Mouse (Mus musculus) small intestine, adult 2 months (tissue): ENCODE results near the gene Pip4k2a. TPM values are rescaled to one million over a fixed set of nuclear protein-coding genes. Genes with fewer than 3 reads are reported as not detected.

Source experiments
- H3K27ac ChIP-seq: fragments of 200-500 bp; 2 replicates; pipeline ENCODE4 v1.5.1; 2012; ENCODE audit warnings: low read depth, low read length, control low read depth, inconsistent platforms; ENCODE audit not compliant: insufficient read depth
- H3K27me3 ChIP-seq: fragments of 200-500 bp; 2 replicates; pipeline ENCODE4 v1.6.1; 2012; ENCODE audit warnings: mild to moderate bottlenecking, moderate library complexity, low read length, inconsistent platforms; ENCODE audit not compliant: control insufficient read depth, insufficient read depth
- H3K36me3 ChIP-seq: fragments of 200-500 bp; 2 replicates; pipeline ENCODE4 v1.6.1; 2012; ENCODE audit warnings: mild to moderate bottlenecking, low read length, control low read depth, inconsistent platforms; ENCODE audit not compliant: control insufficient read depth, insufficient read depth
- H3K4me1 ChIP-seq: fragments of 200-500 bp; 2 replicates; pipeline ENCODE4 v1.6.1; 2012; ENCODE audit warnings: low read length, inconsistent platforms, mixed read lengths; ENCODE audit not compliant: control insufficient read depth, insufficient read depth, insufficient read length
- H3K4me3 ChIP-seq: fragments of 200-500 bp; 2 replicates; pipeline ENCODE4 v1.5.1; 2012; ENCODE audit warnings: low read depth, mild to moderate bottlenecking, control low read depth, inconsistent platforms, low read length, moderate library complexity
- CTCF ChIP-seq: fragments of 200-500 bp; IDR thresholded peaks from 2 replicates; pipeline ENCODE4 v1.5.1; 2012; ENCODE audit warnings: low read depth, mild to moderate bottlenecking, control low read depth, inconsistent platforms, low read length, moderate library complexity, mixed read lengths; ENCODE audit not compliant: insufficient replicate concordance, insufficient read length; ENCODE audit errors: extremely low read depth
- POLR2A ChIP-seq: fragments of 200-500 bp; IDR thresholded peaks from 2 replicates; pipeline ENCODE4 v1.6.1; 2012; ENCODE audit warnings: low read depth, mild to moderate bottlenecking, control low read depth, inconsistent platforms, low read length, moderate library complexity
- WGBS: fragments of 180-500 bp; shearing (Covaris S2); methylation state at CpG from one replicate; pipeline ENCODE4 v1.1.7; 2018; 5-methylcytosine and 5-hydroxymethylcytosine counted together
- polyA plus RNA-seq: library from polyadenylated mRNA; depleted of rRNA; stranded (reverse); fragments of >200 nt; gene quantifications from 2 replicates; pipeline ENCODE4 v1.2.3, GENCODE M21; 2012

The Pip4k2a gene
- polyA plus RNA-seq, 1 experiment = 2.2 TPM

DNA sequence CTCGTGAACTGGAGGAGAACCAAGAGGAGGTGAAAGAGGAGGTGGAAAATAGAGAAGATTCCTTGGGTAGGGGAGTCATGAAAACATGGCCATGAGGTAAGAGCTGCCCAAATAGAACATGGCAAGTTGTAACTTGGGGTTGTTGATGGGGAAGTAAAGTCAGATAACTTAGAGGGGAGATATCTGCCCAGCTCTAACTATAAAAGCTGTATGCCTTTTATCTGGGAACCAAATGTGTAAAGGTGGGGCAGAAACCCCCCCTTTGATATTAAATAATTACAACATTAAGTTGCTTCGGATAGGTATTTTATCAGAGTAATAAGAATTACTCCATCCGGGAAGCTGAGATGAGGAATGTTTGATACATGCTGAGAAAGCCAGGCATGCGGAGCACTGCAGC, 18.9 kb downstream of the Pip4k2a start:
- WGBS = 79% methylated on average over 4 of the region's 4 CpGs
- TF ChIP-seq CTCF (no peak), POLR2A (no peak)

DNA sequence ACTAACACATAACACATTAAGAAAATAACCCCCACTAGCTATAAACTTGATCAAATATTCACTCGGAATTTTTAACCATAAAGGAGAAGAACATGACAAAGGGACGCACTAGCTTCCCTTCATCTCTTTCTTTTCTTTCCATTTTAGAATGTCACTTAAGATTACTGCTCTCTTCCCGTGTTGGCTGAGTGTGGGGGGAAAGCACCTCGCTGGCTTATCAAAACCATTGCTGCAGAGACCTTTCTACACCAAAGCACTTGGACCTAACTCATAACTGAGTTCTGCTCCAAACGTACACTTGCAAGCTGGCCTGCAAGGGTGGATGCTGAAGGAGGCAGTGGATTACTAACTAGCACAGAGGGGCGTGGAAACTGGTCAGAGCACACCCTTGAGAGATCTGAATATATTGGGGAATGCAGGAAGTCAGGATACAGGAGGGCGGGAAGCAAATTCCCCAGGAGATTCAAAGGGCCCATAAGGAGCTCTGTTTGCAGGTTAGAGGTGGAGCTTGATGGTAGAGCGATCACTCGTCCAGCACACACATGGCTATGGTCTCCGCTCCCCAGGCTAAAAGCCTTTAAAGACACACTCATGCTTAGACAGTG, 20.6 kb downstream of the Pip4k2a start:
- H3K36me3 ChIP-seq = no peaks in the 10 kb centered on the region
- WGBS = 75% methylated on average over 10 of the region's 10 CpGs
- no peaks in the 10 kb centered on the region for H3K4me1 ChIP-seq
- no peak overlapping the region for H3K27ac ChIP-seq
- no peaks in the 10 kb centered on the region for H3K27me3 ChIP-seq
- TF ChIP-seq POLR2A (no peak), CTCF (no peak)
- no peak overlapping the region for H3K4me3 ChIP-seq

More for the DNA sequence above, 18.9 kb downstream of the Pip4k2a start:
- H3K27ac ChIP-seq = no peak overlapping the region
- H3K4me1 ChIP-seq = no peaks in the 10 kb centered on the region
- H3K27me3 ChIP-seq = no peaks in the 10 kb centered on the region
- H3K36me3 ChIP-seq = no peaks in the 10 kb centered on the region
- H3K4me3 ChIP-seq = no peak overlapping the region

DNA sequence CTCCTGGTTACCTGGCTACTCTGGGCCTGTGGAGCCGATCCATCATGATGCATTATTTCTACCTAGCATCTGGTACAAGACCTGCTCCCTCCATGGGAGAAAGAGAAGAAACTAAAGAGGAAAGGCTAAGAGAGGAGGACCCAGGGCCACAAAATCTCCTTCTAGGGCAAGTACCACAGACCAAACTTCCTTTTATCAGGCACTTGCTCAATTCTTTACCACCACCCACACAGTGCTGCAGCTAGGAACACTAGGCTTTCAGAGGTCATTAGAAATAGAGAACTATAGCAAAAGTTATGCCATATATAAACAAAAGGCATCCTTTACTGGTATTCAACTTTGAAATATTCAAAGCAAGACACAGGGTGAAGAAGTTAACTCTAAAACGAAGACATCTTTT, 21.8 kb downstream of the Pip4k2a start:
- no peak overlapping the region for H3K4me3 ChIP-seq
- H3K27ac ChIP-seq = no peak overlapping the region
- WGBS = 80% methylated on average over 2 of the region's 2 CpGs
- H3K4me1 ChIP-seq = no peaks in the 10 kb centered on the region
- H3K36me3 ChIP-seq = no peaks in the 10 kb centered on the region
- no peaks in the 10 kb centered on the region for H3K27me3 ChIP-seq
- TF ChIP-seq CTCF (no peak), POLR2A (no peak)

DNA sequence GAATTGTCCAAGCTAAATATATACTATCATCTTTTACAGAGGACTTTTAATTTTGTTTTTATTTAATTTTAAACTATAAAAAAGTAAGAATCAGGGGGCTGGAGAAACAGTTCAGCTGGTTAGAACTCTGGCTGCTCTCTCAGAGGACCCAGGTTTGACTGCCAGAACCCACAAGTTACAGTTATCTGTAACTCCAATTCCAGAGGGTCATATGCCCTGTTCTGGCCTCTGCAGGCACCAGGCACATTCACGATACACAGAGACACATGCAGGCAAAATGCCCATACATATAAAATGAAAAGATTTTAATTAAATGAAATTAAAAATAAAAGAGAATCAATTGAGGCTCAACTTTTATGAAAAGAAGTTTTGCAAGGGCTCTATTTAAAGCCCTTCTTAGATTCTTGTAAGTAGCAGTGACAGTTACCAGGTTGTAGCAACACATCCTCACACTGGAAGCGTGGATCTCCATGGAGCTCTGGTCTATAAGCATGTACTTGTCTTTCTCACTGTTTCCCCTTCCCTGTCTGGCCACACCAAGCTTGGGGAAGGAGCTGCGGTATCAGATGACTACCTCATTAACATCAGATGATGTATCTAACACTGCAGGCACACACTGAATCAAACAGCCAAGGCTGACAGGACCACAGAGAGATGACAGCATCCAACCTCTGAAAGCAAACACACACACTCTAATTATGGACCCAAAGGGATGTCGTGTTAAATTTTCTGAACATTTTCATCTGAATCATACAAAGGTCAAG, 22.9 kb downstream of the Pip4k2a start:
- Histone ChIP-seq H3K27me3 (no peaks in the 10 kb centered on the region), H3K4me3 (no peak overlapping the region), H3K27ac (no peak overlapping the region), H3K4me1 (no peaks in the 10 kb centered on the region), H3K36me3 (no peaks in the 10 kb centered on the region)
- no peak for TF ChIP-seq POLR2A
- TF ChIP-seq CTCF = no peak
- WGBS = 64% methylated on average over 4 of the region's 4 CpGs

DNA sequence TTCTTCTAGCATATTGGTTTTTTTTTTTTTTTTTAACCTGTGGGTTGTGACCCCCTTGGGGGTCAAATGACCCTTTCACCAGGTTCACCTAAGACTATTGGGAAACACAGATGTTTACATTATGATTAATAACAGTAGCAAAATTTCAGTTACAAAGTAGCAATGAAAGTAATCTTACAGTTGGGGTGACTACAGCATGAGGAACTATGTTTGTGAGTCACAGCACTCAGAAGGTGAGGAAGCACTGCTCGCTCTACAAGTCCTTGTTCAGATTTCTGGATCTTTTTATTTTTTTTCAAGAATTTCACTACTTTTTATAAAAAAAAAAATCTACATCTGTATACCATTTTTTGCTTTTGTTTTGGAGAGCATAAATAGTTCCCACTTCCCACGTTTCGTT, 26.4 kb downstream of the Pip4k2a start:
- H3K4me1 ChIP-seq = no peaks in the 10 kb centered on the region
- no peak overlapping the region for H3K4me3 ChIP-seq
- WGBS = 83% methylated on average over 3 of the region's 3 CpGs
- H3K27ac ChIP-seq = no peak overlapping the region
- H3K36me3 ChIP-seq = no peaks in the 10 kb centered on the region
- H3K27me3 ChIP-seq = no peaks in the 10 kb centered on the region
- TF ChIP-seq POLR2A (no peak), CTCF (no peak)

DNA sequence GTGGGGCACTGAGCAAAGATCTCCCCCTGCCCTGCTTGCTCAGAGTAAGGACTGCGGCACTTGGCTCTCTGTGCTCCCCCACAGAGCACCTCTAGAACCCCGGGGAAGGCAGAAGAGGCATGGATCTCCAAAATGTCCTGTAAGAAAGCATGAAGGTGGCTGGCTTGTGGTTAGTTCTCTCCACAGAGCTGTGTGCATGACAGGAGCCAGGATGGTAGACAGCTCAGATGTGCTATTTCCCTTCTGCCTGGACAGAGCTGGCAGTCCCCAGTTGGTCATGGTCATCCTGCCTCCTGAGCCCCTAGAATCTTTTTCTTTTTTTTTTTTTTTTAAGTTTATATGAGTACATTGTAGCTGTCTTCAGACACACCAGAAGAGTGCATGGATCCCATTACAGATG, 27.5 kb downstream of the Pip4k2a start:
- H3K36me3 ChIP-seq = no peaks in the 10 kb centered on the region
- no peak for TF ChIP-seq CTCF
- TF ChIP-seq POLR2A = no peak
- no peaks in the 10 kb centered on the region for H3K27me3 ChIP-seq
- WGBS = 79% methylated on average over 2 of the region's 2 CpGs
- no peak overlapping the region for H3K27ac ChIP-seq
- no peak overlapping the region for H3K4me3 ChIP-seq
- H3K4me1 ChIP-seq = no peaks in the 10 kb centered on the region

DNA sequence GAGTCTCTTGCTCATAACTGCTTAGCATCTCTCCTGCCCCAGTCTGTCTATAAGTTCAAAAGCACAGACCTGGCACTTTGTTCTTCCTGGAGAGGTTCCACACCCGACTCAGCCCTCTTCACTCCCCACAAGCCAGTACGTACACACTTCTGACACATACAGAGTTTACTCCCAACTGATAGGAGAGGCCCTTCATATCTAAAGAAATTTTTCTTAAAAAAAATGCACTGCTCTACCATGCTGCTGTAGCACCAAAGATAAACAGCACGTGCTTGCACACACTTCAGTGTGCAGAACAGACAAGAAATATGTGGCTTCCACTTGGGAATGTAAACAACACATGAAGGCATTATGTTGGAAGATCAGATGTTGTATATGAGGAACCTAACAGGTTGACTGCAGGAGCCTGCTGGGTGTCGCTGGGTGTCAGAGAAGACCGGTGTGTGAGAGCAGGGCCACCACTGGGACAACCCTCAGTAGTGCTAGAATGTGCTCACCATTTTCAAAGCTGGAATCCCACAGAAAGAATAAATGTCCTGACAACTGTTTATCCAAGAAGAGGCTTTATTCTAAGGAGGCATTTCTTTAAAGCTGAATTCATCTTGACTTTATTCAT, 28.8 kb downstream of the Pip4k2a start:
- H3K27ac ChIP-seq = no peak overlapping the region
- WGBS = 39% methylated on average over 5 of the region's 5 CpGs
- no peak overlapping the region for H3K4me3 ChIP-seq
- H3K4me1 ChIP-seq = no peaks in the 10 kb centered on the region
- no peaks in the 10 kb centered on the region for H3K36me3 ChIP-seq
- TF ChIP-seq CTCF (no peak), POLR2A (no peak)
- H3K27me3 ChIP-seq = no peaks in the 10 kb centered on the region
